Mouse (Mus musculus): Measurements from ENCODE around the gene 4930447C04Rik. TPM values are rescaled to one million over a fixed set of nuclear protein-coding genes. Genes with fewer than 3 reads are reported as not detected.
A peak's percentile ranks its signal among the peaks of the same experiment; 100 is the strongest.

The 4930447C04Rik gene
- polyA plus RNA-seq, 1 experiment from 2014 or later: 9.4 TPM

- ATAC-seq: peak; percentile 24; the same call in 1 of the 2 replicates
- 31% methylated on average over 7 of the region's 7 CpGs for WGBS
Measured at GRCm38 (mm10) chr12:72847725-72848124, 92.8 kb downstream of the 4930447C04Rik start.

DNA sequence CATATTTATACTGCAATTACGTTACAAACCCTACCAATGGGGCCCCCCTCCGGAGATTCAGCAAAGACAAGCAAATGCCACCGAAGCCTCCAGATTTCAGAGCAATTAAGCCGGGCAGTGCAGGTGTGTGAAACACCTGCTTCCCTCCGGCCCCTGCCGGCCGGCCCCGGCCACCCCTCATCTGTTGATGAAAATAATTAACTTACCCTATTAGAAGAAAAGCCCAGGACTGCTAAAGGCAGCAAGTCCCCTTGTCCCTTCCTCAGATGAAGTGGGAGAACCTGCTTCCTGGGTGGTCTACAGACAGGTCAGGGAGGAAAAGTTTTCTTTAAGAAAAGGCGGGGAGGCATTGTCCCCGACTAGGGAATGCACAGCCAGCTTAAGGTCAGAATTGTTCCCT, 94.6 kb downstream of the 4930447C04Rik start:
- no peaks in the 10 kb centered on the region for H3K36me3 ChIP-seq (ENCODE audit: control insufficient read depth, insufficient read depth, low read length)
- no peak overlapping the region for H3K4me3 ChIP-seq (ENCODE audit: low read length)
- H3K4me1 ChIP-seq (ENCODE audit: control insufficient read depth, insufficient read depth, low read depth, low read length): no peaks in the 10 kb centered on the region
- H3K4me2 ChIP-seq (ENCODE audit: low read length): no peak overlapping the region
- peaks cover 3% of the 10 kb centered on the region for H3K9me3 ChIP-seq (ENCODE audit: control insufficient read depth, low read length)
- 20% methylated on average over 10 of the region's 10 CpGs for WGBS
- H3K27ac ChIP-seq (ENCODE audit: low read depth, low read length): no peak overlapping the region
- peaks cover 53% of the 10 kb centered on the region for H3K27me3 ChIP-seq (replicated peaks; ENCODE audit: control insufficient read depth, insufficient read depth, low read length)
- H3K9ac ChIP-seq (ENCODE audit: low read depth, low read length): no peak overlapping the region
- no peak for ATAC-seq

More at GRCm38 (mm10) chr12:72847725-72848124, 92.8 kb downstream of the 4930447C04Rik start:
- Histone ChIP-seq H3K4me3 (ENCODE audit: low read length) (no peak overlapping the region), H3K4me1 (ENCODE audit: control insufficient read depth, insufficient read depth, low read depth, low read length) (no peaks in the 10 kb centered on the region), H3K36me3 (ENCODE audit: control insufficient read depth, insufficient read depth, low read length) (no peaks in the 10 kb centered on the region), H3K4me2 (ENCODE audit: low read length) (no peak overlapping the region), H3K27ac (ENCODE audit: low read depth, low read length) (no peak overlapping the region), H3K9me3 (ENCODE audit: control insufficient read depth, low read length) (no peaks in the 10 kb centered on the region), H3K9ac (ENCODE audit: low read depth, low read length) (no peak overlapping the region), H3K27me3 (replicated peaks; ENCODE audit: control insufficient read depth, insufficient read depth, low read length) (peaks cover 64% of the 10 kb centered on the region)

GRCm38 (mm10) chr12:72843973-72844620, 96.5 kb downstream of the 4930447C04Rik start:
- peak overlapping the region; percentile 56 for H3K4me2 ChIP-seq (ENCODE audit: low read length)
- peak overlapping the region; percentile 54 for H3K9ac ChIP-seq (ENCODE audit: low read depth, low read length)
- WGBS: 20% methylated on average over 12 of the region's 12 CpGs
- ATAC-seq: peak; percentile 81
- no peak overlapping the region for H3K27ac ChIP-seq (ENCODE audit: low read depth, low read length)
- H3K4me3 ChIP-seq (ENCODE audit: low read length): peak overlapping the region; percentile 26
- no peaks in the 10 kb centered on the region for H3K36me3 ChIP-seq (ENCODE audit: control insufficient read depth, insufficient read depth, low read length)
- peaks cover 34% of the 10 kb centered on the region for H3K27me3 ChIP-seq (replicated peaks; ENCODE audit: control insufficient read depth, insufficient read depth, low read length)
- H3K4me1 ChIP-seq (ENCODE audit: control insufficient read depth, insufficient read depth, low read depth, low read length): no peaks in the 10 kb centered on the region
- peaks cover 3% of the 10 kb centered on the region for H3K9me3 ChIP-seq (ENCODE audit: control insufficient read depth, low read length)

GRCm38 (mm10) chr12:72843555-72843954, 97.0 kb downstream of the 4930447C04Rik start:
- H3K4me1 ChIP-seq (ENCODE audit: control insufficient read depth, insufficient read depth, low read depth, low read length): no peaks in the 10 kb centered on the region
- ATAC-seq: no peak
- H3K9ac ChIP-seq (ENCODE audit: low read depth, low read length): no peak overlapping the region
- peaks cover 3% of the 10 kb centered on the region for H3K9me3 ChIP-seq (ENCODE audit: control insufficient read depth, low read length)
- peaks cover 31% of the 10 kb centered on the region for H3K27me3 ChIP-seq (replicated peaks; ENCODE audit: control insufficient read depth, insufficient read depth, low read length)
- H3K36me3 ChIP-seq (ENCODE audit: control insufficient read depth, insufficient read depth, low read length): no peaks in the 10 kb centered on the region
- peak overlapping the region; percentile 56; the same call in 1 of the 2 replicates for H3K4me2 ChIP-seq (ENCODE audit: low read length)
- WGBS: 77% methylated on average over 4 of the region's 4 CpGs
- no peak overlapping the region for H3K27ac ChIP-seq (ENCODE audit: low read depth, low read length)
- H3K4me3 ChIP-seq (ENCODE audit: low read length): no peak overlapping the region

- H3K36me3 ChIP-seq (ENCODE audit: control insufficient read depth, insufficient read depth, low read length): no peaks in the 10 kb centered on the region
- H3K4me2 ChIP-seq (ENCODE audit: low read length): no peak overlapping the region
- H3K4me3 ChIP-seq (ENCODE audit: low read length): no peak overlapping the region
- peaks cover 3% of the 10 kb centered on the region for H3K9me3 ChIP-seq (ENCODE audit: control insufficient read depth, low read length)
- 94% methylated on average over 4 of the region's 4 CpGs for WGBS
- peaks cover 27% of the 10 kb centered on the region for H3K27me3 ChIP-seq (replicated peaks; ENCODE audit: control insufficient read depth, insufficient read depth, low read length)
- no peaks in the 10 kb centered on the region for H3K4me1 ChIP-seq (ENCODE audit: control insufficient read depth, insufficient read depth, low read depth, low read length)
- H3K27ac ChIP-seq (ENCODE audit: low read depth, low read length): no peak overlapping the region
- ATAC-seq: no peak
- no peak overlapping the region for H3K9ac ChIP-seq (ENCODE audit: low read depth, low read length)
Measured at GRCm38 (mm10) chr12:72843135-72843534, 97.4 kb downstream of the 4930447C04Rik start.

DNA sequence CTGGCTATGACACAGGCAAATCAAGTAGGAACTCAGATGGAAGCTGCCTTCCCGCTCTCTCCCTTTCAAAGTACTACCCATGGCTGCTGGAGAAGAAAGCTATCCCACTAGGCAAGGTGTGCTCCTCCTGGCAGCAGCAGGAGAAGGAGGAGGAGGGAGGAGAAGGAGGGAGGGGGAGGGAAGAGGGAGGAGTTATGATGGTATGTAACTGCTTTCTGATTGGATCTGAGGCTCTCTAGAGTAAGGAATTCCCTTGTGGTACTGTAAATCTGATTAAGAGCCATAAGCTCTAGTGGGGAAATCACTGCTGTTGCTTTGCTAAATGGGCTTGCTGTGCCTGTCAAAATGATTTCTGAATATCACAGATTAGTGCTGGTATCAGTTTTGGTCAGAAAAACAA, 99.1 kb downstream of the 4930447C04Rik start:
- 100% methylated on average over 1 of the region's 1 CpGs for WGBS

DNA sequence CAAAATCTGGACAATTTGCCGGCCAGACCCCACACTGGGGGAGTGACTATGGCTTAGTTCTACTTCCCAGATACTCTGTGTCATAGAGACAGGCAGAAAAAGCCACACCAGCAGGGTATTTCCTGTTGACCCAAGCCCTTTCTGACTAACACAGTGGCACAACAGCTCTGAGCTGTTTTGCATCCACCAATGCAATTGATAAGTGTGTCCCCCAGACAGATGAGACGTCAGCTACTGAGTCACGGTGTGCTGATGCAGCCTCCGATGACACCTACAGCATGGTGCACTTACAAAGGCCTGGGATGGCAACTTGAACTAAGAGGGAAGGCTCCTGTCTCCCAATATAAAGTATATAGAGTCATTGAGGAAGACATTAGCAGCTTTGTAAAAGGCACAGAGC, 103.3 kb downstream of the 4930447C04Rik start:
- Histone ChIP-seq H3K36me3 (ENCODE audit: control insufficient read depth, insufficient read depth, low read length) (no peaks in the 10 kb centered on the region), H3K4me3 (ENCODE audit: low read length) (no peak overlapping the region), H3K9me3 (ENCODE audit: control insufficient read depth, low read length) (peaks cover 2% of the 10 kb centered on the region), H3K4me1 (ENCODE audit: control insufficient read depth, insufficient read depth, low read depth, low read length) (no peaks in the 10 kb centered on the region), H3K27me3 (replicated peaks; ENCODE audit: control insufficient read depth, insufficient read depth, low read length) (peaks cover 3% of the 10 kb centered on the region; the same call in 1 of the 2 replicates), H3K4me2 (ENCODE audit: low read length) (no peak overlapping the region), H3K9ac (ENCODE audit: low read depth, low read length) (no peak overlapping the region), H3K27ac (ENCODE audit: low read depth, low read length) (no peak overlapping the region)
- ATAC-seq: no peak
- 72% methylated on average over 4 of the region's 4 CpGs for WGBS

More for the DNA sequence above, 99.1 kb downstream of the 4930447C04Rik start:
- Histone ChIP-seq H3K27me3 (replicated peaks; ENCODE audit: control insufficient read depth, insufficient read depth, low read length) (peaks cover 13% of the 10 kb centered on the region), H3K27ac (ENCODE audit: low read depth, low read length) (no peak overlapping the region), H3K9ac (ENCODE audit: low read depth, low read length) (no peak overlapping the region), H3K36me3 (ENCODE audit: control insufficient read depth, insufficient read depth, low read length) (no peaks in the 10 kb centered on the region), H3K4me1 (ENCODE audit: control insufficient read depth, insufficient read depth, low read depth, low read length) (no peaks in the 10 kb centered on the region), H3K9me3 (ENCODE audit: control insufficient read depth, low read length) (peaks cover 3% of the 10 kb centered on the region), H3K4me3 (ENCODE audit: low read length) (no peak overlapping the region), H3K4me2 (ENCODE audit: low read length) (no peak overlapping the region)
- no peak for ATAC-seq

DNA sequence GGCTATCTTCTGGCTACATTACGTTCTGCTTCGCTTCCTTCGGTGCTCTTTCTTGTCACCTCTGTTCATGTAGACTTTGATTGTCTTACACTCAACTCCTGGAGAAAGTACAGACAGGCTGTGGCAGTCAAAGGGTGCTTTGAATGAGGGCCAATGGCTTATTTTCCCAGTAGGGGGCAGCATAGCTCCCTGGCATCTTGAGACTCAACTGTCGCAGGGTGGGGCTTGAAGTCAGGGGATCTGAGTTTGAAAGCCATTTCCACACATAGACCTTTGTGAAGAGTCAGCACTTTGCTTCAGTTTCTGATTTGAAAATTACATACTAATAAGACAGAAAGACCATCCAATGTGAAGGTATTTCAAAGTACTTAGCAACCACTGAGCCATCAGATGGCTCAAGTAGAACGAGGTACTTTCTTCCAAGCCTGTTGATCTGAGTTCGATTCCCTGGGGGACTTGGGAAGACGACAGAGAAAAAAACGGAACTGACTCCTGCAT, 105.0 kb downstream of the 4930447C04Rik start:
- no peak overlapping the region for H3K4me2 ChIP-seq (ENCODE audit: low read length)
- 81% methylated on average over 8 of the region's 8 CpGs for WGBS
- H3K9ac ChIP-seq (ENCODE audit: low read depth, low read length): no peak overlapping the region
- peaks cover 3% of the 10 kb centered on the region; the same call in 1 of the 2 replicates for H3K27me3 ChIP-seq (replicated peaks; ENCODE audit: control insufficient read depth, insufficient read depth, low read length)
- H3K4me3 ChIP-seq (ENCODE audit: low read length): no peak overlapping the region
- no peak for ATAC-seq
- H3K9me3 ChIP-seq (ENCODE audit: control insufficient read depth, low read length): no peaks in the 10 kb centered on the region
- H3K27ac ChIP-seq (ENCODE audit: low read depth, low read length): no peak overlapping the region
- no peaks in the 10 kb centered on the region for H3K36me3 ChIP-seq (ENCODE audit: control insufficient read depth, insufficient read depth, low read length)
- H3K4me1 ChIP-seq (ENCODE audit: control insufficient read depth, insufficient read depth, low read depth, low read length): peaks cover 6% of the 10 kb centered on the region

DNA sequence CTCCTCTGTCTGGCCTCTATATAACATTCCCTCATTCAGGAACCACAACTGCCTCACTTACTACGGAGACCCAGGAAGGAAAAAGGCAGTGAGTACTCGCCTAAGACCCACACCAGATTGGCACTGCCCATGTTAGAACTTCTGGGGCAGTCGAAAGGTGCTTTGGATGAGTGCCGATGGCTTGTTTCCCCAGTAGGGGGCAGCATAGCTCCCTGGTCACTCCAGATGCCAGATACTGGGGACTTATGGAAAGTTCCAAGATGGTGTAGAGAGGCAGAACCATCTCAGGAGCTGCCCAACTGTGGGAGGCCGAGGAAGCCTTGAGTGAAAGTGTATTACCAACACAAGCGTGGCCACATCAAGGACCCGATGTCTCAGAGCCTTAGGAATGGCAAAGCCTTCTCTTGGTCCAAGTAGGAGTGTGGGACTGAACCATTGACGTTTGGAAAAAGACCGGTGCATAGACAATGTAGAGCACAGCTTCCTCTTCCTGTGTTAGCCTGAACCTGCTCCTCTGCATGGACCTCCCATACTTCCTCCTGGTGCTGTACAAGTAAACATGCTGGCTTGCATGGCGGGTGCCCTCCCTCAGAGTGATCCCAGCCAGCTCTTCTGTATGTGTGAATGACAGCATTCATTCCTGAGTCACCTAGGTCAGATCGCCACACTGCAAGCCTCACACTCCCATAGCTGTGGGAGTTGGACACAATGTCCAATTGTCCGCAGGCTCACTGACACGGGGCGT, 105.6 kb downstream of the 4930447C04Rik start:
- ATAC-seq: no peak
- peaks cover 6% of the 10 kb centered on the region for H3K4me1 ChIP-seq (ENCODE audit: control insufficient read depth, insufficient read depth, low read depth, low read length)
- H3K4me3 ChIP-seq (ENCODE audit: low read length): no peak overlapping the region
- no peak overlapping the region for H3K9ac ChIP-seq (ENCODE audit: low read depth, low read length)
- H3K27ac ChIP-seq (ENCODE audit: low read depth, low read length): no peak overlapping the region
- H3K27me3 ChIP-seq (replicated peaks; ENCODE audit: control insufficient read depth, insufficient read depth, low read length): peaks cover 3% of the 10 kb centered on the region; the same call in 1 of the 2 replicates
- WGBS: 73% methylated on average over 14 of the region's 14 CpGs
- no peaks in the 10 kb centered on the region for H3K9me3 ChIP-seq (ENCODE audit: control insufficient read depth, low read length)
- H3K36me3 ChIP-seq (ENCODE audit: control insufficient read depth, insufficient read depth, low read length): no peaks in the 10 kb centered on the region
- no peak overlapping the region for H3K4me2 ChIP-seq (ENCODE audit: low read length)

All from hindbrain, embryonic 16.5 days (tissue).